Mouse (Mus musculus) midbrain, embryonic 11.5 days (tissue): ENCODE data around the gene Sv2a. TPM values are rescaled to one million over a fixed set of nuclear protein-coding genes. Genes with fewer than 3 reads are reported as not detected.
"Not testable (repeated sequence)": the region's sequence is repeated elsewhere in the genome, so short reads cannot be mapped to it uniquely, and the experiment has no call there.

Experiments used
- ATAC-seq: fragments of 200-750 bp; cut with Nextera tagmentation; 2 replicates; pipeline ENCODE4 v1.8.0; 2017; ENCODE audit warnings: moderate TSS enrichment, moderate library complexity; ENCODE audit not compliant: low FRiP score
- DNase-seq: peaks from one replicate; pipeline ENCODE4 v3.0.0; 2015; ENCODE audit warnings: low spot score; ENCODE audit errors: missing footprints
- H3K27ac ChIP-seq: fragments of 300-500 bp; sonication (generic); 2 replicates; pipeline ENCODE4 v1.5.1; 2014; ENCODE audit warnings: low read depth, low read length
- H3K27me3 ChIP-seq: fragments of 300-500 bp; sonication (generic); 2 replicates; pipeline ENCODE4 v1.6.1; 2014; ENCODE audit warnings: mild to moderate bottlenecking, low read length, moderate library complexity, mixed read lengths; ENCODE audit not compliant: control insufficient read depth, insufficient read depth
- H3K36me3 ChIP-seq: fragments of 300-500 bp; sonication (generic); 2 replicates; pipeline ENCODE4 v1.6.1; 2014; ENCODE audit warnings: mild to moderate bottlenecking, low read length, moderate library complexity, mixed read lengths; ENCODE audit not compliant: control insufficient read depth, insufficient read depth
- H3K4me1 ChIP-seq: fragments of 300-500 bp; sonication (generic); 2 replicates; pipeline ENCODE4 v1.6.1; 2014; ENCODE audit warnings: low read length; ENCODE audit not compliant: control insufficient read depth, insufficient read depth
- H3K4me2 ChIP-seq: fragments of 300-500 bp; sonication (generic); 2 replicates; pipeline ENCODE4 v1.6.1; 2014; ENCODE audit warnings: mild to moderate bottlenecking, moderate library complexity
- H3K4me3 ChIP-seq: fragments of 300-500 bp; sonication (generic); 2 replicates; pipeline ENCODE4 v1.5.1; 2014; ENCODE audit warnings: low read depth, low read length
- H3K9ac ChIP-seq: fragments of 300-500 bp; sonication (generic); 2 replicates; pipeline ENCODE4 v1.6.1; 2014; ENCODE audit warnings: low read length
- H3K9me3 ChIP-seq: fragments of 300-500 bp; sonication (generic); 2 replicates; pipeline ENCODE4 v1.6.1; 2016; ENCODE audit warnings: low read length; ENCODE audit not compliant: control insufficient read depth
- WGBS: fragments of 180-500 bp; shearing (Covaris S2); extraction: QIAGEN DNeasy Blood & Tissue Kit; methylation state at CpG from one replicate; pipeline ENCODE4 v1.1.7; 2014; 5-methylcytosine and 5-hydroxymethylcytosine counted together
- polyA plus RNA-seq: library from polyadenylated mRNA; unstranded; fragments of >200 nt; fragmentation: Nextera tagmentation; extraction: Ambion mirVana; gene quantifications from 2 replicates; pipeline ENCODE4 v1.2.1, GENCODE M21; 2014

Sv2a gene
- polyA plus RNA-seq, 1 experiment from 2014 or later = 9.4 TPM

GRCm38 (mm10) chr3:96199731-96200130 is 18.8 kb downstream of the Sv2a start:
- Histone ChIP-seq H3K36me3 (no peaks in the 10 kb centered on the region; the same call in 1 of the 2 replicates), H3K4me3 (no peak overlapping the region), H3K9ac (no peak overlapping the region), H3K9me3 (no peaks in the 10 kb centered on the region; the same call in 1 of the 2 replicates), H3K27ac (no peak overlapping the region), H3K4me2 (no peak overlapping the region), H3K27me3 (no peaks in the 10 kb centered on the region), H3K4me1 (peaks cover 11% of the 10 kb centered on the region)
- no peak for ATAC-seq
- DNase-seq = no peak
- 73% methylated on average over 2 of the region's 2 CpGs for WGBS

GRCm38 (mm10) chr3:96207819-96208218 is 26.9 kb downstream of the Sv2a start:
- Histone ChIP-seq H3K4me1 (no peaks in the 10 kb centered on the region), H3K27me3 (no peaks in the 10 kb centered on the region), H3K9ac (no peak overlapping the region), H3K4me3 (no peak overlapping the region), H3K27ac (no peak overlapping the region), H3K4me2 (no peak overlapping the region), H3K9me3 (no peaks in the 10 kb centered on the region), H3K36me3 (no peaks in the 10 kb centered on the region)
- no peak for ATAC-seq
- DNase-seq = no peak
- 89% methylated on average over 3 of the region's 3 CpGs for WGBS

DNA sequence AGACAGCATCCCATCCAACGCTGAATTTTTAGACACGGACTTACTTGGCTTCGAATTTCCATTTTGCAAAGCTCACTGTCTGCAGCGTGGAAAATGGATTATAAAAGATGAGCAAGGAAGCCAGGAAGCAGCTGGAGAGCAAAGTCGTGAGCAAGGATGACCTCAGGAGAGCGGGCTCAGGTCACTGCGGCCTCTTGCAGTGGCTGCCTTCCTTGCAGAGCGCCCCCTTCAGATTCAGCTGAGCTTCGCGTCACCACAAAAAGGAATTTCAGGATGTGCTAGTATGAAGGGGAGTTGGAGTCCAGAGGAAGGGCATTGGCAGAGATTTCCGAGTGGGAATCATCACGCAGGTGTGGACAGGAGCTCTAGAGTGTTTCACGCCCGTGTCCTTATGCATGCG is 28.3 kb downstream of the Sv2a start:
- Histone ChIP-seq H3K4me3 (no peak overlapping the region), H3K9me3 (no peaks in the 10 kb centered on the region), H3K4me2 (no peak overlapping the region), H3K27ac (no peak overlapping the region), H3K27me3 (no peaks in the 10 kb centered on the region), H3K4me1 (no peaks in the 10 kb centered on the region), H3K36me3 (no peaks in the 10 kb centered on the region), H3K9ac (no peak overlapping the region)
- ATAC-seq (no peak), DNase-seq (no peak)
- WGBS = 18% methylated on average over 15 of the region's 15 CpGs

DNA sequence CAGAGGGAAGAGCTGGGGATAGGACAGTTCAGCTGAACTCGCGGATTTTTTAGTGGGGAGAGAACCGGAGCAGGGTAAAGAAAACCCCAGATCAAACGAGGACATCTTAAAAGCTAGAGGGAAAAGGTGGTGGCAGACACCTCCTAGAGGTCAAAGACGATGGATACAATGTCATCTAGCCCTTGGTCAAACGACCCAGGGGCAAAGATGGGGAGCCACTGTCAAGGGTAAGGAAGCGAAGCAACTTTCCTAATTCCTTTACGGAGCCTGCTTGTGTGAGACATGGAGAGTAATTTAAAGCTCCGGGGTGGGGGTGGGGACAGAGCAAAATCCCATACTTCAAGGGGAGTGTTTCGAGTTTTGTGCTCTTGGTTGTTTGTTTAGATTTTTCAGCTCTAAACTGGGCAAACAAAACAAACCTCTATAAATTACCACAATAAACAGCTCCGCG is 38.3 kb downstream of the Sv2a start:
- peak overlapping the region; percentile 60 for H3K4me3 ChIP-seq
- no peaks in the 10 kb centered on the region for H3K9me3 ChIP-seq
- ATAC-seq (peak; percentile 26; the same call in 1 of the 2 replicates), DNase-seq (peak; percentile 95)
- peak overlapping the region; percentile 96 for H3K27ac ChIP-seq
- peak overlapping the region; percentile 85 for H3K4me2 ChIP-seq
- peak overlapping the region; percentile 94 for H3K9ac ChIP-seq
- peaks cover 19% of the 10 kb centered on the region for H3K4me1 ChIP-seq
- WGBS = under 1% methylated on average over 12 of the region's 12 CpGs
- H3K36me3 ChIP-seq = no peaks in the 10 kb centered on the region
- no peaks in the 10 kb centered on the region for H3K27me3 ChIP-seq

- WGBS = 0% methylated on average over 37 of the region's 37 CpGs
- DNase-seq (peak; percentile 98), ATAC-seq (peak; percentile 89)
- no peaks in the 10 kb centered on the region for H3K9me3 ChIP-seq
- no peaks in the 10 kb centered on the region for H3K27me3 ChIP-seq
- peaks cover 19% of the 10 kb centered on the region for H3K4me1 ChIP-seq
- H3K36me3 ChIP-seq = no peaks in the 10 kb centered on the region
- peak within 1 kb of the TSS; percentile 85 for H3K4me2 ChIP-seq
- H3K9ac ChIP-seq = peak within 1 kb of the TSS; percentile 94
- peak within 1 kb of the TSS; percentile 60 for H3K4me3 ChIP-seq
- peak within 1 kb of the TSS; percentile 96 for H3K27ac ChIP-seq
Observed at GRCm38 (mm10) chr3:96219661-96220130, 38.7 kb downstream of the Sv2a start, which contains the start of the genes Bola1 and Hist2h2ab. Bola1 (minus strand) TSS chr3:96219709. Hist2h2ab (plus strand) TSS chr3:96219865.

DNA sequence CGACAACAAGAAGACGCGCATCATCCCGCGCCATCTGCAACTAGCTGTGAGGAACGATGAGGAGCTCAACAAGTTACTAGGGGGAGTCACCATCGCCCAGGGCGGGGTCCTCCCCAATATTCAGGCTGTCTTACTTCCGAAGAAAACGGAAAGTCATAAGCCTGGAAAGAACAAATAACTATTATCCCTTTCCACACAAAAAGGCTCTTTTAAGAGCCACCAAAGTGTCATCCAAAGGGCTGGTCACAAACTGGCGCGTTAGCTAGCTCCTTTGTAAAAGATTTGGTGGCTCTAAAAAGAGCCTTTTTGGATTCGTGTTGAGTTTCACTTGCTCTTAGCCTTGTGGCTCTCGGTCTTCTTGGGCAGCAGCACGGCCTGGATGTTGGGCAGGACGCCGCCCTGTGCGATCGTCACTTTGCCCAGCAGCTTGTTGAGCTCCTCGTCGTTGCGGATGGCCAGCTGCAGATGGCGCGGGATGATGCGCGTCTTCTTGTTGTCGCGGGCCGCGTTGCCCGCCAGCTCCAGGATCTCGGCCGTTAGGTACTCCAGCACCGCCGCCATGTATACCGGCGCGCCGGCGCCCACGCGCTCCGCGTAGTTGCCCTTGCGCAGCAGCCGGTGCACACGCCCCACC is 39.3 kb downstream of the Sv2a start:
- under 1% methylated on average over 33 of the region's 47 CpGs for WGBS
- DNase-seq = peak; percentile 97
- not testable (repeated sequence) for H3K9me3 ChIP-seq, H3K27me3 ChIP-seq, H3K36me3 ChIP-seq
- Histone ChIP-seq H3K4me1 (peaks cover 20% of the 10 kb centered on the region), H3K4me3 (peak overlapping the region; percentile 60), H3K9ac (peak overlapping the region; percentile 94), H3K27ac (peak overlapping the region; percentile 96), H3K4me2 (peak overlapping the region; percentile 85)
- peak; percentile 14 for ATAC-seq

DNA sequence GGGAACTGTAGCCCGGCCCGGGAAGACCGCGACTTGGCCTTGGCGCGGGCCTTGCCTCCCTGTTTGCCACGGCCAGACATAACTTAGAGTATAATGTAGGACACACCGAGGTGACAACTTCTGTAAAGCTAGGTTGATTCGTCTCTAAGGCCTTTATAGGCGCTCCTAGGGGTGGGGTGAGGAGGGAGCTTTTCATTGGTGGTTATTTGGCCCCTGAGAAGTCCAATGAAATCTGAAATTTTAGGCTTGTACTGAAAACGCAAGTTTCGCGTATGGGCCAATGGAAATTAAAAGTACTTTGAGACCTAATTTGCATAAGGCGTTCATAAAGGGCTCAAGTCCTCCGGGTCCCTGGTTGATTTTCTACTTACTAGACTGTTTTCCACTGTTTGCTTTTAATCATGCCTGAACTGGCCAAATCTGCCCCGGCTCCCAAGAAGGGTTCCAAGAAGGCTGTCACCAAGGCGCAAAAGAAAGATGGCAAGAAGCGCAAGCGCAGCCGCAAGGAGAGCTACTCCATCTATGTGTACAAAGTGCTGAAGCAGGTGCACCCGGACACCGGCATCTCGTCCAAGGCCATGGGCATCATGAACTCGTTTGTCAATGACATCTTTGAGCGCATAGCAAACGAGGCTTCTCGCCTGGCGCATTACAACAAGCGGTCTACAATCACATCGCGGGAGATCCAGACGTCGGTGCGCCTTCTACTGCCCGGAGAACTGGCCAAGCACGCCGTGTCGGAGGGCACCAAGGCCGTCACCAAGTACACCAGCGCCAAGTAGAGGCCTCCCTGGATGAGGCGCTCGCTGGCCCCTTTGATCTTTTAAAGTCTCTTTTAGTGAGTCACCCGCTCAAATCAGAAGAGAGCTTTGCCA is 40.1 kb downstream of the Sv2a start, which contains the start of the genes Hist2h2ac and Hist2h2be:
Gene Hist2h2ac, minus strand, starts transcription at position 116 of the 875 bp plus-strand sequence.
Gene Hist2h2be, plus strand, starts transcription at position 355 of the 875 bp plus-strand sequence.
- Histone ChIP-seq H3K27me3 (no peaks in the 10 kb centered on the region), H3K4me1 (peaks cover 24% of the 10 kb centered on the region), H3K9me3 (no peaks in the 10 kb centered on the region), H3K36me3 (no peaks in the 10 kb centered on the region), H3K4me2 (peak within 1 kb of the TSS; percentile 85), H3K27ac (peak within 1 kb of the TSS; percentile 96), H3K4me3 (peak within 1 kb of the TSS; percentile 60), H3K9ac (peak within 1 kb of the TSS; percentile 94)
- under 1% methylated on average over 43 of the region's 43 CpGs for WGBS
- DNase-seq = peak; percentile 98
- peak; percentile 88 for ATAC-seq

DNA sequence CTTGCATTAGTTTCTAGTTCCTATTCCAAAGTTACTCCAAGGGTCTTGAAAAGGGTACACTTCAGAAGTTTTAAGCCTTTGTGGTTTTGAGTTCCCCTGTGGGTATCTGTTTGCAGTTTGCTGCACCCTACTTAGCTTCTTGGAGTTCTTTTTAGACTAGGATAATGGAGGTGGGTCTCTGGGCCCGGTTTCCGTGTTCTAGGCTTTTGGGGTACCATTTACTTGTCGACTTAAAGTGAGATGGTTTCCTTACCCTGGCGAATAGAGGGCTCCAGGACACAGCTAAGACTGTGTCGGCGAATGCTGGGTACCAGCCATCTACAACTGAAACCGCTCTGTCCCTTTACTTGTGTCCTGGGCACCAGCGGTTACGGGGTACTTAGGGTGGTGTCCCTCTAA is 40.7 kb downstream of the Sv2a start:
- Histone ChIP-seq H3K27me3 (no peaks in the 10 kb centered on the region), H3K4me3 (peak overlapping the region; percentile 60), H3K27ac (peak overlapping the region; percentile 96), H3K9ac (peak overlapping the region; percentile 94), H3K9me3 (no peaks in the 10 kb centered on the region), H3K4me2 (peak overlapping the region; percentile 85), H3K36me3 (no peaks in the 10 kb centered on the region), H3K4me1 (peaks cover 26% of the 10 kb centered on the region)
- peak; percentile 93 for DNase-seq
- WGBS = 14% methylated on average over 9 of the region's 9 CpGs
- no peak for ATAC-seq
